Mouse (Mus musculus) intestine, embryonic 16.5 days (tissue): ENCODE data around the gene Onecut3. TPM values are rescaled to one million over a fixed set of nuclear protein-coding genes. Genes with fewer than 3 reads are reported as not detected.

Experiments used
- ATAC-seq: fragments of 200-750 bp; cut with Nextera tagmentation; 2 replicates; pipeline ENCODE4 v1.8.0; 2017; ENCODE audit warnings: moderate TSS enrichment, moderate library complexity
- H3K27ac ChIP-seq: fragments of 300-500 bp; sonication (generic); 2 replicates; pipeline ENCODE4 v1.5.1; 2014; ENCODE audit warnings: mild to moderate bottlenecking, low read length
- H3K27me3 ChIP-seq: fragments of 300-500 bp; sonication (generic); replicated peaks from 2 replicates; pipeline ENCODE4 v1.6.1; 2014; ENCODE audit warnings: low read length, control low read depth, mixed read lengths; ENCODE audit not compliant: control insufficient read depth, insufficient read depth
- H3K36me3 ChIP-seq: fragments of 300-500 bp; sonication (generic); 2 replicates; pipeline ENCODE4 v1.6.1; 2014; ENCODE audit warnings: low read length, control low read depth; ENCODE audit not compliant: control insufficient read depth, insufficient read depth
- H3K4me1 ChIP-seq: fragments of 300-500 bp; sonication (generic); 2 replicates; pipeline ENCODE4 v1.6.1; 2014; ENCODE audit warnings: low read length, control low read depth, mixed read lengths; ENCODE audit not compliant: control insufficient read depth, insufficient read depth
- H3K4me2 ChIP-seq: fragments of 300-500 bp; sonication (generic); 2 replicates; pipeline ENCODE4 v1.6.1; 2014; ENCODE audit warnings: low read depth, low read length, control low read depth
- H3K4me3 ChIP-seq: fragments of 300-500 bp; sonication (generic); 2 replicates; pipeline ENCODE4 v1.5.1; 2014; ENCODE audit warnings: mild to moderate bottlenecking, low read length
- H3K9ac ChIP-seq: fragments of 300-500 bp; sonication (generic); 2 replicates; pipeline ENCODE4 v1.6.1; 2014; ENCODE audit warnings: low read depth, low read length
- H3K9me3 ChIP-seq: fragments of 300-500 bp; sonication (generic); 2 replicates; pipeline ENCODE4 v1.6.1; 2016; ENCODE audit warnings: low read length, control low read depth; ENCODE audit not compliant: control insufficient read depth
- WGBS: fragments of 180-500 bp; shearing (Covaris S2); extraction: QIAGEN DNeasy Blood & Tissue Kit; methylation state at CpG from one replicate; pipeline ENCODE4 v1.1.7; 2014; 5-methylcytosine and 5-hydroxymethylcytosine counted together
- polyA plus RNA-seq: library from polyadenylated mRNA; unstranded; fragments of >200 nt; fragmentation: Nextera tagmentation; extraction: Ambion mirVana; gene quantifications from 2 replicates; pipeline ENCODE4 v1.2.1, GENCODE M21; 2015

The Onecut3 gene
- polyA plus RNA-seq, 1 experiment from 2014 or later, result 0.10 TPM

GRCm38 (mm10) chr10:80553575-80553974 lies 58.9 kb downstream of the Onecut3 start:
- H3K36me3 ChIP-seq, result peaks cover 7% of the 10 kb centered on the region; the same call in 1 of the 2 replicates
- peak; percentile 45 for ATAC-seq
- H3K4me3 ChIP-seq, result no peak overlapping the region
- H3K4me2 ChIP-seq, result no peak overlapping the region
- no peaks in the 10 kb centered on the region for H3K9me3 ChIP-seq
- H3K27me3 ChIP-seq, result no peaks in the 10 kb centered on the region
- peaks cover 22% of the 10 kb centered on the region for H3K4me1 ChIP-seq
- no peak overlapping the region for H3K9ac ChIP-seq
- H3K27ac ChIP-seq, result no peak overlapping the region
- WGBS, result 78% methylated on average over 8 of the region's 8 CpGs

GRCm38 (mm10) chr10:80553997-80554396 lies 59.4 kb downstream of the Onecut3 start:
- ATAC-seq, result peak; percentile 3; the same call in 1 of the 2 replicates

GRCm38 (mm10) chr10:80557346-80557965 lies 62.8 kb downstream of the Onecut3 start:
- Histone ChIP-seq H3K4me2 (no peak overlapping the region; the same call in 1 of the 2 replicates), H3K36me3 (no peaks in the 10 kb centered on the region), H3K4me3 (no peak overlapping the region), H3K9me3 (no peaks in the 10 kb centered on the region), H3K9ac (peak overlapping the region; percentile 37; the same call in 1 of the 2 replicates), H3K4me1 (peaks cover 38% of the 10 kb centered on the region), H3K27me3 (no peaks in the 10 kb centered on the region), H3K27ac (no peak overlapping the region)
- WGBS, result 33% methylated on average over 5 of the region's 5 CpGs
- ATAC-seq, result no peak

More at GRCm38 (mm10) chr10:80553997-80554396, 59.4 kb downstream of the Onecut3 start:
- Histone ChIP-seq H3K9ac (no peak overlapping the region), H3K27ac (no peak overlapping the region), H3K36me3 (peaks cover 7% of the 10 kb centered on the region; the same call in 1 of the 2 replicates), H3K9me3 (no peaks in the 10 kb centered on the region), H3K4me3 (no peak overlapping the region), H3K4me1 (peaks cover 26% of the 10 kb centered on the region), H3K27me3 (no peaks in the 10 kb centered on the region), H3K4me2 (no peak overlapping the region)
- 93% methylated on average over 6 of the region's 6 CpGs for WGBS

- WGBS, result 85% methylated on average over 7 of the region's 7 CpGs
Measured at GRCm38 (mm10) chr10:80559431-80559830, 64.8 kb downstream of the Onecut3 start.

GRCm38 (mm10) chr10:80560621-80561020 lies 66.0 kb downstream of the Onecut3 start:
- no peaks in the 10 kb centered on the region for H3K36me3 ChIP-seq
- H3K27ac ChIP-seq, result peak overlapping the region; percentile 92
- peak overlapping the region; percentile 99 for H3K4me3 ChIP-seq
- no peaks in the 10 kb centered on the region for H3K27me3 ChIP-seq
- H3K4me2 ChIP-seq, result peak overlapping the region; percentile 66
- 1% methylated on average over 13 of the region's 13 CpGs for WGBS
- H3K9ac ChIP-seq, result peak overlapping the region; percentile 99
- ATAC-seq, result peak; percentile 27
- H3K9me3 ChIP-seq, result no peaks in the 10 kb centered on the region
- peaks cover 30% of the 10 kb centered on the region for H3K4me1 ChIP-seq

More at GRCm38 (mm10) chr10:80559431-80559830, 64.8 kb downstream of the Onecut3 start:
- H3K4me3 ChIP-seq, result no peak overlapping the region
- no peak for ATAC-seq
- no peak overlapping the region for H3K4me2 ChIP-seq
- H3K9me3 ChIP-seq, result no peaks in the 10 kb centered on the region
- peaks cover 31% of the 10 kb centered on the region for H3K4me1 ChIP-seq
- no peaks in the 10 kb centered on the region for H3K36me3 ChIP-seq
- H3K9ac ChIP-seq, result no peak overlapping the region
- H3K27ac ChIP-seq, result no peak overlapping the region
- H3K27me3 ChIP-seq, result no peaks in the 10 kb centered on the region

GRCm38 (mm10) chr10:80561116-80561944 lies 66.7 kb downstream of the Onecut3 start, which contains the start of gene Rexo1:
TSS of gene Rexo1 (minus strand) at chr10:80561560.
- WGBS, result under 1% methylated on average over 72 of the region's 72 CpGs
- peak; percentile 86 for ATAC-seq
- H3K4me3 ChIP-seq, result peak within 1 kb of the TSS; percentile 99

GRCm38 (mm10) chr10:80566375-80567092 lies 71.9 kb downstream of the Onecut3 start:
- 25% methylated on average over 17 of the region's 17 CpGs for WGBS
- Histone ChIP-seq H3K4me2 (no peak overlapping the region), H3K27me3 (no peaks in the 10 kb centered on the region), H3K9me3 (no peaks in the 10 kb centered on the region), H3K9ac (0 out of 2 replicates have a peak overlapping the region, but pooled peaks have one; percentile 14), H3K27ac (no peak overlapping the region), H3K36me3 (no peaks in the 10 kb centered on the region), H3K4me3 (no peak overlapping the region), H3K4me1 (peaks cover 28% of the 10 kb centered on the region)
- peak; percentile 42 for ATAC-seq

More at GRCm38 (mm10) chr10:80561116-80561944, 66.7 kb downstream of the Onecut3 start, which contains the start of gene Rexo1:
- Histone ChIP-seq H3K9ac (peak within 1 kb of the TSS; percentile 99), H3K9me3 (no peaks in the 10 kb centered on the region), H3K27me3 (no peaks in the 10 kb centered on the region), H3K4me2 (peak within 1 kb of the TSS; percentile 66), H3K27ac (peak within 1 kb of the TSS; percentile 92), H3K36me3 (no peaks in the 10 kb centered on the region), H3K4me1 (peaks cover 30% of the 10 kb centered on the region)
